Mouse (Mus musculus) heart, embryonic 14.5 days (tissue): Measurements from ENCODE around the gene Mgat3. TPM values are rescaled to one million over a fixed set of nuclear protein-coding genes. Genes with fewer than 3 reads are reported as not detected.

Experiments
- ATAC-seq: fragments of 200-750 bp; cut with Nextera tagmentation; 2 replicates; pipeline ENCODE4 v1.8.0; 2017; ENCODE audit warnings: low read depth, moderate TSS enrichment; ENCODE audit not compliant: insufficient number of reproducible peaks, insufficient read depth, low FRiP score
- H3K27ac ChIP-seq, 2 experiments: fragments of 200-500 bp in 1 of 2; fragments of 300-500 bp in 1 of 2; sonication (generic) in 1 of 2; replicated peaks in 1 of 2; 2 replicates each; pipeline ENCODE4 v1.5.1; 2012 to 2014; ENCODE audit warnings: low read depth in 2 of 2, low read length in 2 of 2, control low read depth in 1 of 2, mild to moderate bottlenecking in 1 of 2, mixed read lengths in 1 of 2; ENCODE audit not compliant: control insufficient read depth in 1 of 2, insufficient read depth in 1 of 2
- H3K27me3 ChIP-seq: fragments of 300-500 bp; sonication (generic); 2 replicates; pipeline ENCODE4 v1.6.1; 2014; ENCODE audit warnings: mild to moderate bottlenecking, low read length, control low read depth; ENCODE audit not compliant: control insufficient read depth, insufficient read depth
- H3K36me3 ChIP-seq: fragments of 300-500 bp; sonication (generic); 2 replicates; pipeline ENCODE4 v1.6.1; 2014; ENCODE audit warnings: mild to moderate bottlenecking, control low read depth, low read length, mixed read lengths; ENCODE audit not compliant: control insufficient read depth, insufficient read depth
- H3K4me1 ChIP-seq, 2 experiments: fragments of 200-500 bp in 1 of 2; fragments of 300-500 bp in 1 of 2; sonication (generic) in 1 of 2; 2 replicates each; pipeline ENCODE4 v1.6.1; 2012 to 2014; ENCODE audit warnings: low read length in 2 of 2, control low read depth in 1 of 2, mixed read lengths in 1 of 2; ENCODE audit not compliant: control insufficient read depth in 2 of 2, insufficient read depth in 2 of 2
- H3K4me2 ChIP-seq: fragments of 300-500 bp; sonication (generic); 2 replicates; pipeline ENCODE4 v1.6.1; 2014; ENCODE audit warnings: mild to moderate bottlenecking, low read length
- H3K4me3 ChIP-seq, 2 experiments: fragments of 200-500 bp in 1 of 2; fragments of 300-500 bp in 1 of 2; sonication (generic) in 1 of 2; 2 replicates each; pipeline ENCODE4 v1.5.1; 2012 to 2014; ENCODE audit warnings: low read length in 2 of 2, mild to moderate bottlenecking in 2 of 2, control low read depth in 1 of 2, low read depth in 1 of 2, moderate library complexity in 1 of 2; ENCODE audit not compliant: control insufficient read depth in 1 of 2, insufficient read depth in 1 of 2
- H3K9ac ChIP-seq: fragments of 300-500 bp; sonication (generic); 2 replicates; pipeline ENCODE4 v1.6.1; 2014; ENCODE audit warnings: mild to moderate bottlenecking, low read length
- H3K9me3 ChIP-seq: fragments of 300-500 bp; sonication (generic); 2 replicates; pipeline ENCODE4 v1.6.1; 2016; ENCODE audit warnings: low read length, control low read depth; ENCODE audit not compliant: control insufficient read depth
- WGBS: fragments of 180-500 bp; shearing (Covaris S2); extraction: QIAGEN DNeasy Blood & Tissue Kit; methylation state at CpG from one replicate; pipeline ENCODE4 v1.1.7; 2014; 5-methylcytosine and 5-hydroxymethylcytosine counted together
- polyA plus RNA-seq: library from polyadenylated mRNA; unstranded; fragments of >200 nt; fragmentation: Nextera tagmentation; extraction: Ambion mirVana; gene quantifications from 2 replicates; pipeline ENCODE4 v1.2.1, GENCODE M21; 2014

Mgat3 gene
- polyA plus RNA-seq, 1 experiment from 2014 or later: 1.9 TPM

DNA sequence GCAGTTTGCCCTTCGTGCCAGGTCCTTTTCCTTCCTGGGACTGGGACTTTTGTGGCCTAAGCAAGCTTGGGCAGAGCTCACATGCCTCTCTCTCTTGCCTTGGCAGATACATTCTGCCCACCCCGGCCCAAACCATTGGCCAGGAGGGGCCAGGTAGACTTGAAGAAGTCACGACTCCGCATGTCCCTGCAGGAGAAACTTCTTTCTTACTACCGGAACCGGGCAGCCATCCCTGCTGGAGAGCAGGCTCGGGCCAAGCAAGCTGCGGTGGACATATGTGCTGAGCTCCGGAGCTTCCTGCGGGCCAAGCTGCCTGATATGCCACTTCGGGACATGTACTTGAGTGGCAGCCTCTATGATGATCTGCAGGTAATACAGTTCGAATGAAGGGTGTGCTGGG is 74.6 kb downstream of the Mgat3 start:
- no peak for ATAC-seq

GRCm38 (mm10) chr15:80248596-80248995 is 75.1 kb downstream of the Mgat3 start:
- no peaks in the 10 kb centered on the region for H3K27me3 ChIP-seq
- WGBS: 97% methylated on average over 1 of the region's 1 CpGs

More for the DNA sequence above, 74.6 kb downstream of the Mgat3 start:
- Histone ChIP-seq H3K9me3 (no peaks in the 10 kb centered on the region), H3K36me3 (peaks cover 96% of the 10 kb centered on the region), H3K9ac (no peak overlapping the region), H3K27me3 (no peaks in the 10 kb centered on the region), H3K27ac (no peak overlapping the region), H3K4me1 (peaks cover 16 to 22% of the 10 kb centered on the region in 2 experiments), H3K4me2 (no peak overlapping the region), H3K4me3 (no peak overlapping the region)
- WGBS: 92% methylated on average over 12 of the region's 12 CpGs

GRCm38 (mm10) chr15:80249672-80250071 is 76.2 kb downstream of the Mgat3 start:
- ATAC-seq: no peak
- 91% methylated on average over 10 of the region's 10 CpGs for WGBS
- peaks cover 84% of the 10 kb centered on the region for H3K36me3 ChIP-seq
- H3K9ac ChIP-seq: peak overlapping the region; percentile 23; the same call in 1 of the 2 replicates
- peaks cover 20 to 35% of the 10 kb centered on the region in 2 experiments for H3K4me1 ChIP-seq
- H3K4me3 ChIP-seq: no peak overlapping the region
- peak overlapping the region in 1 of 2 experiments; percentile 81; a peak in 1 of 4 replicates for H3K27ac ChIP-seq
- no peak overlapping the region for H3K4me2 ChIP-seq
- no peaks in the 10 kb centered on the region for H3K9me3 ChIP-seq
- H3K27me3 ChIP-seq: no peaks in the 10 kb centered on the region

More at GRCm38 (mm10) chr15:80248596-80248995, 75.1 kb downstream of the Mgat3 start:
- no peak overlapping the region for H3K4me3 ChIP-seq
- no peak for ATAC-seq
- no peak overlapping the region for H3K4me2 ChIP-seq
- no peak overlapping the region for H3K27ac ChIP-seq
- no peaks in the 10 kb centered on the region for H3K9me3 ChIP-seq
- peaks cover 16 to 24% of the 10 kb centered on the region in 2 experiments for H3K4me1 ChIP-seq
- no peak overlapping the region for H3K9ac ChIP-seq
- peaks cover 95% of the 10 kb centered on the region for H3K36me3 ChIP-seq

DNA sequence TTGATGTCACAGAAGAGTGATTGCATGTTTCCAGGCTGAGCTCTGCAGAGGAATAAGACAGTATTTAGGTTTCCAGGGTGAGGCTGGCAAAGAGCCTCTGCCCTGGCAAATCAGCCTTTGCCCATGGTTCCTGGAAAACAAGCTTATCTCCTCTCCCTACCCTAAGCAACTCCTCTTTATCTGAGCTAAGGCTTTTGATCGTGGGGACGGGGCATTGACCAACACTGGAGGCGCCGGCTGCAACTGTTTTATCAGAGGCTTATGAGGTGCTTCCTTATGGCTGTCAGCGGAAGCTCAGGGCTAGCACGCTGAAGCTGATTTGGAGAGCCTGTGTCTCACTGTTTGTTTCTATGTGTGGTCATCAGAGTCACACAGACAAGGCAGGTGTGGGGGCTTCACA is 77.1 kb downstream of the Mgat3 start:
- H3K4me1 ChIP-seq: peaks cover 20 to 35% of the 10 kb centered on the region in 2 experiments

GRCm38 (mm10) chr15:80253530-80253929 is 80.0 kb downstream of the Mgat3 start:
- H3K4me3 ChIP-seq: no peak overlapping the region
- peaks cover 75% of the 10 kb centered on the region for H3K36me3 ChIP-seq
- no peak overlapping the region for H3K4me2 ChIP-seq
- no peak for ATAC-seq
- H3K9ac ChIP-seq: 0 out of 2 replicates have a peak overlapping the region, but pooled peaks have one; percentile 5
- H3K9me3 ChIP-seq: no peaks in the 10 kb centered on the region
- peak overlapping the region; percentile 95 to 99; a peak in 3 of 4 replicates for H3K27ac ChIP-seq
- WGBS: 41% methylated on average over 2 of the region's 2 CpGs
- H3K27me3 ChIP-seq: no peaks in the 10 kb centered on the region
- peaks cover 28 to 51% of the 10 kb centered on the region in 2 experiments for H3K4me1 ChIP-seq

More for the DNA sequence above, 77.1 kb downstream of the Mgat3 start:
- no peak for ATAC-seq
- 14% methylated on average over 6 of the region's 6 CpGs for WGBS
- no peak overlapping the region for H3K4me3 ChIP-seq
- peak overlapping the region; percentile 11; the same call in 1 of the 2 replicates for H3K4me2 ChIP-seq
- no peaks in the 10 kb centered on the region for H3K9me3 ChIP-seq
- H3K36me3 ChIP-seq: peaks cover 78% of the 10 kb centered on the region
- H3K9ac ChIP-seq: peak overlapping the region; percentile 25; the same call in 1 of the 2 replicates
- no peaks in the 10 kb centered on the region for H3K27me3 ChIP-seq
- H3K27ac ChIP-seq: peak overlapping the region; percentile 81 to 87

DNA sequence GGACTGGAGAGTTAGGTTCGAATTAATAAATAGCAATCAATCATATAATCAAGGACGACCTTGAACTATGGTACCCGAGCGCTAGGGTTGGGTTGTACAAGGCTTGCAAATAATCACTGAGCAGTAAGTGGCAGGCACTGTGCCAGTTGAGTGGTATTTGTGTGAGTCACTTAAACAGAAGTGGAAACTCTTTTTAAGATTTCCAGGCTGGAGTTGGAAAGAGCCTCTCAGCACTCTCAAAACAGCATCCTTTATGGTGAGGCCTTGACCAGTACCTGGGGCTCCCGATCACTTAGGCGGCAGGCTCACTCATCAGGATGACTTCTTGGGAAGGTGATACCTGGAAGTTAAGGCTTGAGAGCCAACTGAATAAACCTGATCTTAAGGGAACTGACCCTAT is 80.7 kb downstream of the Mgat3 start:
- H3K9me3 ChIP-seq: no peaks in the 10 kb centered on the region
- H3K36me3 ChIP-seq: peaks cover 74% of the 10 kb centered on the region
- H3K4me1 ChIP-seq: peaks cover 28 to 54% of the 10 kb centered on the region in 2 experiments
- WGBS: 27% methylated on average over 6 of the region's 6 CpGs
- no peak for ATAC-seq
- H3K27ac ChIP-seq: peak overlapping the region; percentile 95 to 99
- H3K27me3 ChIP-seq: no peaks in the 10 kb centered on the region
- H3K4me2 ChIP-seq: peak overlapping the region; percentile 95
- peak overlapping the region; percentile 100 for H3K9ac ChIP-seq
- peak overlapping the region; percentile 97 to 100 for H3K4me3 ChIP-seq

DNA sequence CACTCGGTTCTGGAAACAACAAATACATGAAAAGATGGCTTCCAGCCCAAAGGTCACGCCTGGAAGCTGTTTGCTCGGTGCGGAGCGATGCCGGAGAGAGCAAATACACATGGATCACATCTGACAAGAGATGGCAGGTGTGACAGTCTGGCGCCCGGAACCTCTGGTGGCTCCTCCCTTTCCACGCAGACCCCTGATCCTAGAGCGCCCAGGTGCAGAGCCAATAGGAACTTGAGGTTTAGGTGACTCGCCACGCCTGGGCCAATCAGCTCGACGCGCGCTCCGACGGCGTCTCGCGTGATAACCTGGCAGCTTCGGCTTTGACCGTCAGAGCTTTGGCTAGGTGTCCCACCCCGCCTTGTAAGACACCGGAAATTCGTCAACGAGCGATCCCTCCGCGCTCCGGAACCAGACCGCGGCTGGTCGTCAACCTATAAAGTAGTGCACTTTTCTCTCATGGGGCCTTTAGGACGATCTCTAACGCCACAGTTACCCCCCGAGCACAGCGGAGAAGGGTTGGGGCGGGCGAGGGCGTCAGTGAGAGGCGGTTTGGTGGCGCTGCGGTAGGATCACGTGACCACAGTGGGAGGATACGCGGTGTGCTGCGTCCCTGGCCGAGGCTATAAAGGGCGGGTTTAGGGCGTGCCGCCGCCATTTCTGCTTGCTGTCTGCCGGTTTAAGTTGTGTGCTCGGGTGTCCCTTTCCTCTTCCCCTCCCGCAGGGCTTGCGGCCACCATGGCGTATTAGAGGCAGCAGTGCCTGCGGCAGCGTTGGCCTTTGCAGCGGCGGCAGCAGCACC is 81.5 kb downstream of the Mgat3 start, which contains the start of gene Atf4:
Atf4 (plus strand) TSS at position 338 of the 799 bp plus-strand sequence.
- no peaks in the 10 kb centered on the region for H3K27me3 ChIP-seq
- ATAC-seq: peak; percentile 92
- H3K27ac ChIP-seq: peak within 1 kb of the TSS; percentile 99 to 100
- no peaks in the 10 kb centered on the region for H3K9me3 ChIP-seq
- H3K4me1 ChIP-seq: peaks cover 24 to 50% of the 10 kb centered on the region in 2 experiments
- under 1% methylated on average over 62 of the region's 62 CpGs for WGBS
- H3K36me3 ChIP-seq: peaks cover 74% of the 10 kb centered on the region
- peak within 1 kb of the TSS; percentile 97 to 100 for H3K4me3 ChIP-seq
- H3K9ac ChIP-seq: peak within 1 kb of the TSS; percentile 100
- peak within 1 kb of the TSS; percentile 95 for H3K4me2 ChIP-seq
